Mouse (Mus musculus): Measurements from ENCODE around the gene 1700034J05Rik.

DNA sequence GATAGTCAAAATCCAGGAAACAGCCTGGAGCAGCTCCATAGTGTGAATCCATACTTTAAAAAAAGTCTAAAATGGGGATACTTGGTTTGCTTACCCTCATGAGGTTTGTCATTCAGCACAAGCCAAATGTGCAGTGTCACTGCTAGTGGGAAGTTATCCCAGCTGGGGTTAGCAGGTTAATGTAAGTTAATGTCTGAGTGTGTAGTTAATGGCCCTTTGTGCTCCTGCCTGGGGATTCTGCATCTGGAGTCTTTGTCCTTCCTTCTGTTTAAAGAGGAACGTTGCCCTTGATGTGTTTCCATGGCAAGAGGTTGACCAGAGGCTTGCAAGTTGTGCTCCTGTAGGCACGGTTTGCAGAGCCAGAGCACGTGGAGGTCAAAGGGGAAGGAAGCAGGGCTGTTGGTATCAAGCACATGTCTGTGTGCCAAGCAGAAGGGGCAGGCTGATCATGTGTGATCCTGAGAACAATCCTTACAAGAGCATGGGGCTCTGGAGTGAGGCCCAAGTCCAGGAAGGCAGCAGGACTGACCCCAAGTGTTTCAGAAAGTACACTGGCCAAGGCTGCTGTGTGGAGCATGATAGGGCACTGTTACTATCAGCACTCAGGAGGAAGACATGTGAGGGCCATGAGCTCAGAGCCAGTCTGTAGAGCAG lies 41.3 kb downstream of the 1700034J05Rik start:
- TF ChIP-seq CHD2 (IDR thresholded peaks at IDR 0.05; ENCODE audit: low read length): no peak
- TF ChIP-seq JUN (IDR thresholded peaks at IDR 0.05; ENCODE audit: insufficient read depth, low read depth, low read length): no peak
- no peak for TF ChIP-seq MAX (IDR thresholded peaks at IDR 0.05; ENCODE audit: low read length)
- no peak for TF ChIP-seq HCFC1 (IDR thresholded peaks at IDR 0.05; ENCODE audit: low read depth, low read length)
- TF ChIP-seq CTCF (conservative IDR thresholded peaks at IDR 0.05 in 1 of 2, IDR thresholded peaks at IDR 0.05 in 1 of 2; ENCODE audit: low read depth in 2 of 2, low read length in 2 of 2): no peak
- TF ChIP-seq MYC (IDR thresholded peaks at IDR 0.05; ENCODE audit: low read depth, low read length): no peak
- TF ChIP-seq SMC3 (IDR thresholded peaks at IDR 0.05; ENCODE audit: low read depth, low read length): no peak

All from CH12.LX (cell line).